Mouse (Mus musculus): ENCODE data around the gene Ldlr. TPM values are rescaled to one million over a fixed set of nuclear protein-coding genes. Genes with fewer than 3 reads are reported as not detected.

Gene Ldlr
- polyA plus RNA-seq, 1 experiment: 34.1 TPM

GRCm38 (mm10) chr9:21726218-21726975 lies 3.1 kb downstream of the Ldlr start:
- TF ChIP-seq CTCF (IDR thresholded peaks at IDR 0.05; ENCODE audit: borderline replicate concordance, insufficient read depth, low read depth, low read length): no peak
- TF ChIP-seq POLR2A (IDR thresholded peaks at IDR 0.05; ENCODE audit: borderline replicate concordance, insufficient read depth, low read length): no peak
- no peaks in the 10 kb centered on the region for H3K27me3 ChIP-seq (ENCODE audit: control insufficient read depth, insufficient read depth, low read length)
- peaks cover 12% of the 10 kb centered on the region for H3K4me1 ChIP-seq (ENCODE audit: control insufficient read depth, insufficient read depth, low read length)
- WGBS: 59% methylated on average over 14 of the region's 14 CpGs
- no peak for DNase-seq
- H3K4me3 ChIP-seq (replicated peaks; ENCODE audit: insufficient read depth, low read depth, low read length): no peak overlapping the region
- H3K27ac ChIP-seq (ENCODE audit: insufficient read depth, low read length): no peak overlapping the region; the same call in 1 of the 2 replicates

GRCm38 (mm10) chr9:21728261-21728832 lies 5.1 kb downstream of the Ldlr start:
- DNase-seq: no peak
- Histone ChIP-seq H3K27me3 (ENCODE audit: control insufficient read depth, insufficient read depth, low read length) (no peaks in the 10 kb centered on the region), H3K27ac (ENCODE audit: insufficient read depth, low read length) (no peak overlapping the region), H3K4me3 (replicated peaks; ENCODE audit: insufficient read depth, low read depth, low read length) (no peak overlapping the region), H3K4me1 (ENCODE audit: control insufficient read depth, insufficient read depth, low read length) (peaks cover 12% of the 10 kb centered on the region)
- TF ChIP-seq POLR2A (IDR thresholded peaks at IDR 0.05; ENCODE audit: borderline replicate concordance, insufficient read depth, low read length) (no peak), CTCF (IDR thresholded peaks at IDR 0.05; ENCODE audit: borderline replicate concordance, insufficient read depth, low read depth, low read length) (no peak)
- WGBS: 89% methylated on average over 10 of the region's 10 CpGs

GRCm38 (mm10) chr9:21729264-21729663 lies 6.0 kb downstream of the Ldlr start:
- Histone ChIP-seq H3K27me3 (ENCODE audit: control insufficient read depth, insufficient read depth, low read length) (no peaks in the 10 kb centered on the region), H3K27ac (ENCODE audit: insufficient read depth, low read length) (no peak overlapping the region), H3K4me1 (ENCODE audit: control insufficient read depth, insufficient read depth, low read length) (peaks cover 12% of the 10 kb centered on the region), H3K4me3 (replicated peaks; ENCODE audit: insufficient read depth, low read depth, low read length) (no peak overlapping the region)
- WGBS: 80% methylated on average over 7 of the region's 7 CpGs
- no peak for DNase-seq
- TF ChIP-seq CTCF (IDR thresholded peaks at IDR 0.05; ENCODE audit: borderline replicate concordance, insufficient read depth, low read depth, low read length): no peak
- TF ChIP-seq POLR2A (IDR thresholded peaks at IDR 0.05; ENCODE audit: borderline replicate concordance, insufficient read depth, low read length): no peak

- Histone ChIP-seq H3K27ac (ENCODE audit: insufficient read depth, low read length) (no peak overlapping the region), H3K4me1 (ENCODE audit: control insufficient read depth, insufficient read depth, low read length) (peaks cover 4% of the 10 kb centered on the region), H3K27me3 (ENCODE audit: control insufficient read depth, insufficient read depth, low read length) (no peaks in the 10 kb centered on the region), H3K4me3 (replicated peaks; ENCODE audit: insufficient read depth, low read depth, low read length) (no peak overlapping the region)
- no peak for DNase-seq
- TF ChIP-seq POLR2A (IDR thresholded peaks at IDR 0.05; ENCODE audit: borderline replicate concordance, insufficient read depth, low read length) (no peak), CTCF (IDR thresholded peaks at IDR 0.05; ENCODE audit: borderline replicate concordance, insufficient read depth, low read depth, low read length) (no peak)
- 89% methylated on average over 9 of the region's 9 CpGs for WGBS
These were observed 9.0 kb downstream of the Ldlr start for GRCm38 (mm10) chr9:21732288-21732687.

- Histone ChIP-seq H3K27ac (ENCODE audit: insufficient read depth, low read length) (no peak overlapping the region), H3K27me3 (ENCODE audit: control insufficient read depth, insufficient read depth, low read length) (no peaks in the 10 kb centered on the region), H3K4me3 (replicated peaks; ENCODE audit: insufficient read depth, low read depth, low read length) (no peak overlapping the region), H3K4me1 (ENCODE audit: control insufficient read depth, insufficient read depth, low read length) (peaks cover 10% of the 10 kb centered on the region)
- no peak for DNase-seq
- TF ChIP-seq POLR2A (IDR thresholded peaks at IDR 0.05; ENCODE audit: borderline replicate concordance, insufficient read depth, low read length) (no peak), CTCF (IDR thresholded peaks at IDR 0.05; ENCODE audit: borderline replicate concordance, insufficient read depth, low read depth, low read length) (no peak)
- WGBS: 72% methylated on average over 17 of the region's 17 CpGs
These were observed 10.2 kb downstream of the Ldlr start for GRCm38 (mm10) chr9:21733446-21733845.

GRCm38 (mm10) chr9:21733989-21734388 lies 10.7 kb downstream of the Ldlr start:
- H3K4me1 ChIP-seq (ENCODE audit: control insufficient read depth, insufficient read depth, low read length): peaks cover 13% of the 10 kb centered on the region
- TF ChIP-seq POLR2A (IDR thresholded peaks at IDR 0.05; ENCODE audit: borderline replicate concordance, insufficient read depth, low read length) (no peak), CTCF (IDR thresholded peaks at IDR 0.05; ENCODE audit: borderline replicate concordance, insufficient read depth, low read depth, low read length) (no peak)
- H3K4me3 ChIP-seq (replicated peaks; ENCODE audit: insufficient read depth, low read depth, low read length): no peak overlapping the region
- H3K27me3 ChIP-seq (ENCODE audit: control insufficient read depth, insufficient read depth, low read length): no peaks in the 10 kb centered on the region
- 95% methylated on average over 7 of the region's 7 CpGs for WGBS
- H3K27ac ChIP-seq (ENCODE audit: insufficient read depth, low read length): no peak overlapping the region
- DNase-seq: no peak

- Histone ChIP-seq H3K27me3 (ENCODE audit: control insufficient read depth, insufficient read depth, low read length) (no peaks in the 10 kb centered on the region), H3K27ac (ENCODE audit: insufficient read depth, low read length) (no peak overlapping the region), H3K4me3 (replicated peaks; ENCODE audit: insufficient read depth, low read depth, low read length) (no peak overlapping the region), H3K4me1 (ENCODE audit: control insufficient read depth, insufficient read depth, low read length) (peaks cover 13% of the 10 kb centered on the region)
- 76% methylated on average over 14 of the region's 14 CpGs for WGBS
- TF ChIP-seq CTCF (IDR thresholded peaks at IDR 0.05; ENCODE audit: borderline replicate concordance, insufficient read depth, low read depth, low read length) (no peak), POLR2A (IDR thresholded peaks at IDR 0.05; ENCODE audit: borderline replicate concordance, insufficient read depth, low read length) (no peak)
- DNase-seq: no peak
These were observed 11.8 kb downstream of the Ldlr start for GRCm38 (mm10) chr9:21735126-21735525.

- H3K27ac ChIP-seq (ENCODE audit: insufficient read depth, low read length): no peak overlapping the region
- no peak overlapping the region for H3K4me3 ChIP-seq (replicated peaks; ENCODE audit: insufficient read depth, low read depth, low read length)
- peaks cover 13% of the 10 kb centered on the region for H3K4me1 ChIP-seq (ENCODE audit: control insufficient read depth, insufficient read depth, low read length)
- WGBS: 56% methylated on average over 3 of the region's 3 CpGs
- no peak for DNase-seq
- TF ChIP-seq POLR2A (IDR thresholded peaks at IDR 0.05; ENCODE audit: borderline replicate concordance, insufficient read depth, low read length) (no peak), CTCF (IDR thresholded peaks at IDR 0.05; ENCODE audit: borderline replicate concordance, insufficient read depth, low read depth, low read length) (no peak)
- no peaks in the 10 kb centered on the region for H3K27me3 ChIP-seq (ENCODE audit: control insufficient read depth, insufficient read depth, low read length)
These were observed 13.3 kb downstream of the Ldlr start for GRCm38 (mm10) chr9:21736580-21736979.
